Mouse (Mus musculus) layer of hippocampus, adult 11-12 months (tissue): ENCODE results near the gene Zfp991.
"Not testable (repeated sequence)": the region's sequence is repeated elsewhere in the genome, so short reads cannot be mapped to it uniquely, and the experiment has no call there.

ENCODE experiments used
- DNase-seq: peaks from one replicate; pipeline ENCODE4 v3.0.0; 2022; ENCODE audit warnings: low spot score

Gene Zfp991

DNA sequence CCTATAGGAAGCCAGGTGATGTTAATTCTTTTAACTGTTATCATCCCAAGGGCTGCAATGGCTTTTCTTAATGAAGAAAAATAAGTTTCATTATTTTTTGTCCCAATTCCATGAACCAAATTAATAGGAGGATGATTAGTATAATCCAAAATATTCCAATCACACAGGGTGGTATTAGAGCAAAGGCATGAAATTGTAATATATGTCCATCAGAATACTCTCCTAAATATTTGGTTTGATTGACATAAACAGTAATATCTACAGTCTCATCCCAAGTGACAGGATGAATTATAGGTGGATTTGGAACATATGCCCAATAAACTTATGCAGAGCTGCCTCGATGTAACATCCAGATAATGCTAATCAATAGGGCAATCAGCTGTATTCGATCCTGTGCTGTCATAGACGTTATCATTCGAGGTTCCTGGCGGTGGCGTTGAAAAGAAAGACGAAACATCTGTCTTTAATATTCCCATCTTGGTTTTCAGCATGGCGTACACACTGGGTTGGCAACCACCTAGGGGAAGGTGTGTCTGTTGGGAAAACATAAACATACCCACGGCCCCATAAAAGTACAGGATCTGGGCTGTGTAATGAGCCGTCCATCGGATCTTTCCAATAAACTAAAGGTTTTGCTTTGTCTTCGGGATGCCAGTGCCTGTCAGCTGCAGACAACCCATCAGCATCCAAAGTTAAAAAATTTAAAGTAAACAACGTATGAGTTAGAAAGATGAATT lies 50.3 kb downstream of the Zfp991 start:
- DNase-seq: not testable (repeated sequence)

DNA sequence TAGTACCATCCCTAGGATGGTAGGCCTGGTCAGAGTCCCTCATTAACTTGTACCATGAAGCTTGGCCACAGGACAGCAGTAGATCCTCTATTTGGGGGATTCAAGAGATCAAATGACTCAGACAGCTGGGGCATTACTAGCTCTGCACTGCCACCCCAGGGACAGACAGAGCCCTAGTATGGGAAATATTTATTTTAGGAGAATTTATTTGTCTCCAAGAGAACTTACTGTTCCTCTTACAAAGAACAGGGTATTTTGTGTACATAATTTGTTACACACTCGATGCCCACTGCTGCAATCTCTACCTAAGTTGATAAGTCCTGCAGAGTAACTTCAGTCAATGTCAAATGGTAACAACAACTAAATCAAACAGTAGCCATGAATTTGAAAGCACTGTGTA lies 55.0 kb downstream of the Zfp991 start:
- not testable (repeated sequence) for DNase-seq

DNA sequence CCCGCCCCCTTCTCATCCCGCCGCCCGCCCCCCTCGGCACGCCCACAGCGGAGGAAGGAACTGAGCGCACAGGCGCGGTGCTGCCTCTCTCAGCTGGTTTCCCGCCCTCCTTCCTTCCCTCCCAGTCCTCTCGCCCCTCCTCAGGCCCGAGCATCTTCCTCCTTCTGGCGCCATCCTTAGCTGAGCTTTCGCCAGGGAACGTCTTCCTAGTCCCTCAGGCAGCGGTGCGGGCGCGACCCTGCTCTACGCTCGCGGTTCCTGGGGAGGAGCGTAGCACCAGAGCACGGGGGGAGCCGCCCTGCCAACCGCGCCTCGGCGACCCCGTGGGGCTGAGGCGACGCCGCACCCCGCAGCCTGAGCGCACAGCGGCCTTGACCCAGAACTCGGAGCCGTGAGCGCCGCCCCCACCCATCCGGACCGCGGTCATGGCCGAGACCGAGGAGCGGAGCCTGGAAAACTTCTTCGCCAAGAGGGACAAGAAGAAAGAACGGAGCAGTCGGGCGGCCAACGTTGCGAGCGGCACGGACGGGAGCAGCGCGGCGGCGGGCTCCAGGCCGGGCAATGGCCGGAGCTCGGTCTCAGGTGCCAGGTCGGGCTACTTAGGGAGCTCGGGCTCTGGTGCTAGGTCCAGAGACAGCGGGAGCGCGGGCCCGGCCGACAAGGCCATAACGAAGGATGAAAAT lies 55.6 kb downstream of the Zfp991 start:
- DNase-seq: not testable (repeated sequence)

DNA sequence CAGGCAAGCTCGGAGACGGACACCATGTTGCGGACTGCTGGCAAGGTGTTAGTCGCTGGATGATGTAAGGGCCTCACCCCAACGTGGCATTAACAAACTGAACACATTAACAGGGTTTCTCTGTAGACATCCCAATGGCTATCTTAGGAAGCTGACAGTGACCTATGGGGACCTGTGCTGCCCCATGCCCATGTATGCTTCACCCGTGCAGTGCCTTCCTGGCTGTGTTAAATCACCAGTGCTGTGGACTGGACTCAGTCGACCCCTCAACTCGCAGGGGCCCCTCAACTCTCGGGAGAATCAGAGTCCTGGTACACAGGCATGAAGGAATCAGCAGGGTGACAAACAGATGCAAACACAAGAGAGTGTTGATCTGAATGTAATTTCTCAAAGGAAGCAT lies 63.3 kb downstream of the Zfp991 start:
- DNase-seq: not testable (repeated sequence)

DNA sequence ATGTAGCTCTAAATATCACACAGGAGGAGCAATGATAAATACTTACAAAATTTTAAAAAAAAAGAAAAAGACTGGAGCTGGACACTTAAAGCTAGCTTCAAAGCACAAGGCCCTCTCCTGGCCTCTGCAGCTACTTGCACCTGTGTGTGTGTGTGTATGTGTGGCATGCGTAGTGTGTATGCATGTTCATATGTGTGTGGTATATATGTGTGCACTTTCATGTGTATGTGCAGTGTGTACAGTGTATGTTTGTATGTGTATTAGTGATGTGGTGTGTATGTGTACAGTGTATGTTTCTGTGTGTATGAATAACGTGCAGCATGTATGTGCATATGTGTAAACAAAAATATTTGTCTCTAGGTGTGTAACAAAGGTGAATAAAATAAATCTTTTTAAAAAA lies 65.4 kb downstream of the Zfp991 start:
- not testable (repeated sequence) for DNase-seq

DNA sequence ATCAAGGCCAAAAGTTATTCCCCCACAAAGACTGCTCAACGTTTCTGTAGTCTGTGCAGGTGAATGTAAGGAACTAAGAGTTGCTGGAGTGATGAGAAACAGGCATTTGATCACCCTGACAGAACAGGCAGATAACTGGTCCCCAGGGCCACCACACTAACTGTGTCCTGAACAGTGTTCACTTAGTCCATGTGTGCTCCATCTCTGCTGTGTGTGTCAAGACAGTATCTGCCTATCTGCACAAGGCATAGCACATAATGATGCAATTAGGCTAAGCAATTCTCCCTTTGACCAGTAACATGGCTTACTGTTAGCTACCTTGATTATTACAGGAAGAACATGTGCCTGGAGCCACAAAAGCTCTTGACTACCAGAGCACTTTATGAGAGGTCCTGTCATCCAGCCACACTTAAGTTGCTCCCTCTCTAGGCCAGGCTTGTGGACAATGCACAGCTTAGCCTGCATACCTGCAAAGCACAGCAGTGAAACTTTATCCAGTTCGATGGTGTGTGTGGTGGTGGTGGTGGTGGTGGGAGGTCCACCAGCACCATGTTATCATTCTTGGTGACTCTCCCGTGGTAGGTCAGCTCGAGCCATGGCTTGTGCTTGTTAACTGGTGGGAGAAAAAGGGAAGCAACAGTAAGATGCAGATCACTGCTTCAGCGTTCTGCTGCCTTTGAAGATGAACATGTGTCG lies 67.4 kb downstream of the Zfp991 start:
- not testable (repeated sequence) for DNase-seq

DNA sequence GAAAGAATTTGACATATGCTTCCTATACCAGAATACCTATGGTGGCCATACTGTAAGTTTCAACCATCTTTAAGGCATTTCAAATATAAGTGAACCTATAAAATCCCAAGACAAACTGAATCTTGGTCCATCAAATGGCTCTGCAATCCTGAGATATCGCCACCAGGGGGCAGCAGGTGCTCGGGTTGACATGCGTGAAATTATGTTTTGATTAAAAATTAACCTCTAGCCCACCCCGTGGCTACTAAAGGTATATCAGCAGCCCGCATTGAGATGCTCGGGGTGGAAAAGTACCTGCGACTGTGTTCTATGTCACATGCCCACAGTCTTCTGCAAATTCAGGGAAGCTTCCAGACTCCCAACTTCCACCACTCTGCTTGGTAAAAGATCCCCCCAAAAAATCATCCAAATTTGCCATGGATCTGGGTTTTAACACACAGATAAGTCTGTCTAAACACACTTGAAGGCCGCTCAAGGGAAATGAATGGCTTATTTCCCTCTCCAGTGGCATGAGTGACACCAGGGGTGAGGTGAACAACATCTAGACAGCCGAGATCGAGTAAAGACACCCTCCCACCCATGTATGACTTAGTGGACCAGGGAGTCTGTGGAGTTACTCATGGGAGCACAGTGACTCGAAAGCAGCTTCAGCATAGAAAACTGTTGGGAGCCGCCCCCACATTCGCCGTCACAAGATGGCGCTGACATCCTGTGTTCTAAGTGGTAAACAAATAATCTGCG lies 70.3 kb downstream of the Zfp991 start:
- not testable (repeated sequence) for DNase-seq

DNA sequence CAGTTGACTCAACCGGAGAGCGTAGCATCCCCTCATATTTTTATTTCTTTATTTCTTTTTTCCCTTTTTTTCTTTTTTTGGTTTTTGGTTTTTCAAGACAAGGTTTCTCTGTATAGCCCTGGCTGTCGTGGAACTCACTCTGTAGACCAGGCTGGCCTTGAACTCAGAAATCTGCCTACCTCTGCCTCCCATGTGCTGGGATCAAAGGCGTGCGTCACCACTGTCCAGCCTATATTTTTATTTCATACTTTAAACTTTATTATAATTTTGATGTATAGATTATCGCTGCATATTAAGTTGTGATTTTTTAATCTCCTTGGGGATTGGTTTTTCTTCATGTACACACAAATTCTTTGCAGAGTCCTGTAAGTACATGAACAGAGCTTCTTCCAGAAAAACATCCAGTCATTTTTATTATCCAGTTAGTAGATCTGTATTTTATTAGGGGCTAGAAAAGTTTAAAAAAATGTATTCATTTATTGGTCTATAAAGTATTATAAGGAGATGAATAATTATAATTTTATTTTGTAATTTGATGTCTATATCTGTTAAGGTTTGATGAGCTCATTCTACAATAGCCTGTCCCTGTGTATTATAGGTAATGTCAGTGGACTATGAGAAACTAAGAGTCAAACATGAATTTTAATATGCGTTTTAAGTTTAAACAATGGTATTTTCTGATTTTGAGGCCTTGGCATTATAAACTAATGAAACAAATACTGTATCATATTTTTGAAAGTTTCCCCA lies 80.5 kb downstream of the Zfp991 start:
- not testable (repeated sequence) for DNase-seq

DNA sequence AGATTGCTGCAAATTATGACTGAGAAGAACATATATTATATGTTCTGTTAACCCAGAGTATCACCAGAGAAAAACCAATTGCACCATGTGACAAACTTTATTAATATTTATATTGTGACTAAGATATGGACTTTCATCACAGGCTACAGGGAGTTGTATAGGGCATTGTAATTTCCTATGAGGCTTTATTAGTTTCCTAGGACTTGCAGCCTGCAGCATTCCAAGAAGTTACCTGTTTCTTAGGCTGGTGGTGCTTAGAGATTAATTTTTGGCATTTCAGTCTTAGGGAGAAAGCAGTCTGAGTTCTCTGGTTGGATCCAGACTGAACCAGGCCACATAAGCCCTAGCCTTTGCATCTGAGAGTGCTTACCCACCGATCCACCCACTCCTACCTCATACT lies 82.4 kb downstream of the Zfp991 start:
- DNase-seq: not testable (repeated sequence)

DNA sequence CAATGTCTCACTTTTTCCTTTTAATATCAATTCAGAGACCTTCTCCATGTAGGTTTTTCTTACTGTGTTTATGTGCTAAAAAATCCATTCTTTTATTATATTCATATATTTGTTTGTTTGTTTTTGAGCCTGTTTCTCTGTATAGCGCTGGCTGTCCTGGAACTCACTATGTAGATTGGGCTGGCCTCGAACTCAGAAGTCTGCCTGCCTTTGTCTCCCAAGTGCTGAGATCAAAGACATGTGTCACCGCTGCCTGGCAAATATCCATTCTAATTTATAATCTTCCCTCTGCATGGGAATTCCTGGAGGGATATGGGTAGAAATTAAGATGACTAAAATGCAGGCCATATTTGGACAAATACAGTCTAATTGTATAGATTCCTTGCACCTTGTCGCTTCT lies 85.8 kb downstream of the Zfp991 start:
- DNase-seq: not testable (repeated sequence)

DNA sequence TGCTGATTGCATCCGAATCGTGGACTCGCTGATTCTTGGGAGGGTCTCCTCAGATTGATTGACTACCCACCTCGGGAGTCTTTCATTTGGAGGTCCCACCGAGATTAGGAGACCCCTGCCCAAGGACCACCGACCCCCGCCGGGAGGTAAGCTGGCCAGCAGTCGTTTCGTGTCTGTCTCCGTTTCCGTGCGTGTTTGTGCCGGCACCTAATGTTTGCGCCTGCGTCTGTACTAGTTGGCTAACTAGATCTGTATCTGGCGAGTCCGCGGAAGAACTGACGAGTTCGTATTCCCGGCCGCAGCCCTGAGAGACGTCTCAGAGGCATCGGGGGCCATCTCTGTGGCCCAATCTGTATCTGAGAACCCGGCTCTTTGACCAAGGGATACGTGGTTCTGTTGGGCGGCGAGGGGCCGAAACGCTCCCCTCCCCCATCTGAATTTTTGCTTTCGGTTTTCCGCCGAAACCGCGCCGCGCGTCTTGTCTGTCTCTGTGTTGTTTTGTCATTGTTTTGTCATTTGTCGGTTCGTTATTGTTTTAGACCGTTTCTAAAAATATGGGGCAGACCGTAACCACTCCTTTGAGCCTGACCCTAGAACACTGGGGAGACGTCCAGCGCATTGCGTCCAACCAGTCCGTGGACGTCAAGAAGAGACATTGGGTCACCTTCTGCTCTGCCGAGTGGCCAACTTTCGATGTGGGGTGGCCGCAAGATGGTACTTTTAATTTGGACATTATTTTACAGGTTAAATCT lies 87.7 kb downstream of the Zfp991 start:
- not testable (repeated sequence) for DNase-seq

DNA sequence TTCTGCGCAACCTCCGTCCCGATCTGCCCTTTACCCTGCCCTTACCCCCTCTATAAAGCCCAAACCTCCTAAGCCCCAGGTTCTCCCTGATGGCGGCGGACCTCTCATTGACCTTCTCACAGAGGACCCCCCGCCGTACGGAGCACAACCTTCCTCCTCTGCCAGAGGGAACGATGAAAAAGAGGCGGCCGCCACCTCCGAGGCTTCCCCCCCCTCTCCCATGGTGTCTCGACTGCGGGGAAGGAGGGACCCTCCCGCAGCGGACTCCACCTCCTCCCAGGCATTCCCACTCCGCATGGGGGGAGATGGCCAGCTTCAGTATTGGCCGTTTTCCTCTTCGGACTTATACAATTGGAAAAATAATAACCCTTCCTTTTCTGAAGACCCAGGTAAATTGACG lies 88.4 kb downstream of the Zfp991 start:
- not testable (repeated sequence) for DNase-seq

DNA sequence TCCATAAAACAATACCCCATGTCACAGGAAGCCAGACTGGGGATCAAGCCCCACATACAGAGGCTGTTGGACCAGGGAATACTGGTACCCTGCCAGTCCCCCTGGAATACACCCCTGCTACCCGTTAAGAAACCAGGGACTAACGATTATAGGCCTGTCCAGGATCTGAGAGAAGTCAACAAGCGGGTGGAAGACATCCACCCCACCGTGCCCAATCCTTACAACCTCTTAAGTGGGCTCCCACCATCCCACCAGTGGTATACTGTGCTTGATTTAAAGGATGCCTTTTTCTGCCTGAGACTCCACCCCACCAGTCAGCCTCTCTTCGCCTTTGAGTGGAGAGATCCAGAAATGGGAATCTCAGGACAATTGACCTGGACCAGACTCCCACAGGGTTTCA lies 90.2 kb downstream of the Zfp991 start:
- not testable (repeated sequence) for DNase-seq

DNA sequence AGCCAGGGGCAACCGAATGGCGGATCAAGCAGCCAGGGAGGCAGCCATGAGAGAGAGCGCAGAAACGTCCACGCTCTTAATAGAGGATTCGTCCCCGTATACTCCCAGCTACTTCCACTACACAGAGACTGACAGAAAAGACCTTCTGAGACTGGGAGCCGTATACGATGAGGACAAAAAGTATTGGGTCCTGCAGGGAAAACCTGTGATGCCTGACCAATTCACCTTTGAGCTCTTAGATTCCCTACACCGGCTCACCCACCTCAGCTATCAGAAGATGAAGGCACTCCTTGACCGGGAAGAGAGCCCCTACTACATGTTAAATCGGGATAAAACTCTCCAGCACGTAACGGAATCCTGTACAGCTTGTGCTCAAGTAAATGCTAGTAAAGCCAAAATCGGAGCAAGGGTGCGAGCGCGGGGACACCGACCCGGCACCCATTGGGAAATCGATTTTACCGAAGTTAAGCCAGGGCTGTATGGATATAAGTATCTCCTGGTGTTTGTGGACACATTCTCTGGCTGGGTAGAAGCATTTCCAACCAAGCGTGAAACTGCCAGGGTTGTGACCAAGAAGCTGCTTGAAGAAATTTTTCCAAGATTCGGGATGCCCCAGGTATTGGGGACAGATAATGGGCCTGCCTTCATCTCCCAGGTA lies 92.1 kb downstream of the Zfp991 start:
- peak; percentile 21 for DNase-seq

DNA sequence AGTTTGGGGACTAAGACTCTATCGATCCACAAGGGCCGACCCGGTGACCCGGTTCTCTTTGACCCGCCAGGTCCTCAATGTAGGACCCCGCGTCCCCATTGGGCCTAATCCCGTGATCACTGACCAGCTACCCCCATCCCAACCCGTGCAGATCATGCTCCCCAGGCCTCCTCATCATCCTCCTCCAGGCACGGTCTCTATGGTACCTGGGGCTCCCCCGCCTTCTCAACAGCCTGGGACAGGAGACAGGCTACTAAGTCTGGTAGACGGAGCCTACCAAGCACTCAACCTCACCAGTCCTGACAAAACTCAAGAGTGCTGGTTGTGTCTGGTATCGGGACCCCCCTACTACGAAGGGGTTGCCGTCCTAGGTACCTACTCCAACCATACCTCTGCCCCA lies 93.8 kb downstream of the Zfp991 start:
- not testable (repeated sequence) for DNase-seq

DNA sequence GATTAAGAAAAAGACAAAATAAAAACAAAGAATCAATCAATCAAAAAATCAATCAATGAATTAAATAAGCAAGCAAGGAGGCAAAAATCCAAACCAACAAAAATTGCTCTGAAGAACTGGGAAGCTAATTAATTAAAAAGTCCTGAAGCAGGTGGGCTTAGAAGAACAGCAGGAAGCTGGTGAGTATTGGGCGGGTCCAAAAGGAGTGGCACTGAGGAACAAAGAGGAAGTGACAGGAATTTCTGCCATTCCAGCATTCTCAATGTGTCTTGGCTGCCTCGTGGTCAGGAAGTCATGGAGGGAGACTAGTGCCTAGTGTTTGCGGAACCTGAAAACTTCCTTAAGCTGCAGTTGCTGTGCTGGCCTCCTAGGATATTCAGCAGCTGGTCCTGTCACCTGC lies 98.2 kb downstream of the Zfp991 start:
- DNase-seq: not testable (repeated sequence)
